Mouse (Mus musculus) lung, postnatal 0 days (tissue): ENCODE measurements around the gene Serpina1a.
"Not testable (repeated sequence)": the region's sequence is repeated elsewhere in the genome, so short reads cannot be mapped to it uniquely, and the experiment has no call there.

ENCODE experiments used
- CTCF ChIP-seq: IDR thresholded peaks from 2 replicates; pipeline ENCODE4 v1.5.1; 2016; ENCODE audit warnings: antibody characterized with exemption, mild to moderate bottlenecking
- EP300 ChIP-seq: IDR thresholded peaks from 2 replicates; pipeline ENCODE4 v1.6.1; 2016; ENCODE audit warnings: antibody characterized with exemption, mild to moderate bottlenecking, control low read depth

DNA sequence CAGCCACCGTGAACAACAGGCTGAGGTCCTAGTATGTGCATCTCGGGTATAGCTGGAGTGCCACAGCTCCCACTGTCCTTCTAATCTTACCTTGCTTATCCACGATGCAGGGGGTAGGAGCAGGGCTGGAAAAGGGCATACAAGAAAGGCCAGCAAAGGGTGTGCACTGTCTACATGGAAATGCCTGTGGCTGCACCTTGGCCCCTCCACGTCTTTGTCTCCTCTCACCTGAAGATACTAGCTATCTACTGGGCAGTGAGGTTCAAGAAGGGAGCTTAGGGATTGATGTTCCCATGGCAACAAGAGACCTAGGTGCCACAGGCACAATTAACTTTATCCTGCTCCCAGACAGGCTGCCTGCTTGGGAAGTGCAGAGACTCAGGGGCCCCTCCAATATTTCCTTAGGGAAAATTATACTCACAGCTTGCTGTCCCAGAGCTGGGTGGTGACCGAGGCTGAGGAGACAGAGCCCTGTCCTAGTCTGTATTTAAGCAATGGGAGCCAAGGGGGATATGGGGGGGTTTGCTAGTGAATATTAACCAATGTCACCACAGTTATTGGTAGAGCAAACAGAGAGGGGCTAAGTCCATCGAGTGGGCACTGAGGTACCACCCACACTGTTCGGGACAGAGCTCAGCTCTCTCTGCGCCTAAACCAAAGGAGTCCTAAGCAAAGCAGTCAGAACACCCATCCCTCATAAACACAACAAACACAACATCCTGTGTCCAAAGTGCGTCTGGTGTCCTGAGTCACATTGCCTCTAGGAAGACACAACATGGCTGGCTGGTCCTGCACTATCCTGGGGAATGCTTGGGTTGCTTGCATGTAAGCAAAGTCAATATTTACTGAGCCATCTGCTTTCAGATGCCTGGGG lies at the start of gene Serpina1a:
- not testable (repeated sequence) for TF ChIP-seq CTCF, EP300
